Mouse (Mus musculus) heart, adult 2 months (tissue): Measurements from ENCODE around the gene Casp7. TPM values are rescaled to one million over a fixed set of nuclear protein-coding genes. Genes with fewer than 3 reads are reported as not detected.

Experiments
- DNase-seq, 2 experiments: peaks; one replicate each; pipeline ENCODE4 v3.0.0; 2021
- H3K27ac ChIP-seq: fragments of 200-600 bp; 2 replicates; pipeline ENCODE4 v1.8.1; 2022
- H3K27me3 ChIP-seq: fragments of 200-500 bp; 2 replicates; pipeline ENCODE4 v1.6.1; 2012; ENCODE audit warnings: mild to moderate bottlenecking, low read length, inconsistent platforms, mixed read lengths; ENCODE audit not compliant: control insufficient read depth, insufficient read depth
- H3K36me3 ChIP-seq: fragments of 200-500 bp; 2 replicates; pipeline ENCODE4 v1.6.1; 2012; ENCODE audit warnings: low read length, inconsistent platforms; ENCODE audit not compliant: control insufficient read depth, insufficient read depth
- H3K4me1 ChIP-seq: fragments of 200-500 bp; 2 replicates; pipeline ENCODE4 v1.6.1; 2011; ENCODE audit warnings: low read length; ENCODE audit not compliant: control insufficient read depth, insufficient read depth
- H3K4me3 ChIP-seq: fragments of 200-600 bp; 2 replicates; pipeline ENCODE4 v1.8.1; 2022
- H3K79me2 ChIP-seq: fragments of 200-500 bp; replicated peaks from 2 replicates; pipeline ENCODE4 v1.6.1; 2012; ENCODE audit warnings: mild to moderate bottlenecking, inconsistent platforms, low read length, moderate library complexity, mixed read lengths; ENCODE audit not compliant: control insufficient read depth, insufficient read depth
- H3K9ac ChIP-seq: fragments of 200-500 bp; 2 replicates; pipeline ENCODE4 v1.6.1; 2012; ENCODE audit warnings: low read depth, mild to moderate bottlenecking, control low read depth, inconsistent platforms, low read length, mixed read lengths
- CTCF ChIP-seq: fragments of 200-600 bp; IDR thresholded peaks from 2 replicates; pipeline ENCODE4 v1.8.1; 2022; ENCODE audit warnings: antibody characterized with exemption, mild to moderate bottlenecking, moderate library complexity
- EP300 ChIP-seq: fragments of 200-500 bp; IDR thresholded peaks from 2 replicates; pipeline ENCODE4 v1.6.1; 2011; ENCODE audit warnings: low read depth, low read length, control low read depth; ENCODE audit not compliant: insufficient read depth
- POLR2A ChIP-seq: fragments of 200-500 bp; IDR thresholded peaks from 2 replicates; pipeline ENCODE4 v1.6.1; 2011; ENCODE audit warnings: mild to moderate bottlenecking, low read depth, low read length, control low read depth; ENCODE audit not compliant: insufficient read depth
- WGBS: fragments of 180-500 bp; shearing (Covaris S2); methylation state at CpG from one replicate; pipeline ENCODE4 v1.1.7; 2018; 5-methylcytosine and 5-hydroxymethylcytosine counted together
- intact Hi-C: fragments of 180-260 bp; cut with DNase I; formaldehyde crosslinking; loops from one replicate; pipeline ENCODE4 v1.15.1; 2025
- polyA plus RNA-seq: library from polyadenylated mRNA; depleted of rRNA; stranded (reverse); fragments of >200 nt; gene quantifications from 2 replicates; pipeline ENCODE4 v1.2.3, GENCODE M21; 2012
- total RNA-seq, 2 experiments: library from RNA; stranded (reverse); gene quantifications; 2 replicates each; pipeline ENCODE4 v1.2.3; 2021

Gene Casp7
- total and polyA plus RNA-seq, 3 experiments: 9.2 to 12.5 (median 11.7) TPM

DNA sequence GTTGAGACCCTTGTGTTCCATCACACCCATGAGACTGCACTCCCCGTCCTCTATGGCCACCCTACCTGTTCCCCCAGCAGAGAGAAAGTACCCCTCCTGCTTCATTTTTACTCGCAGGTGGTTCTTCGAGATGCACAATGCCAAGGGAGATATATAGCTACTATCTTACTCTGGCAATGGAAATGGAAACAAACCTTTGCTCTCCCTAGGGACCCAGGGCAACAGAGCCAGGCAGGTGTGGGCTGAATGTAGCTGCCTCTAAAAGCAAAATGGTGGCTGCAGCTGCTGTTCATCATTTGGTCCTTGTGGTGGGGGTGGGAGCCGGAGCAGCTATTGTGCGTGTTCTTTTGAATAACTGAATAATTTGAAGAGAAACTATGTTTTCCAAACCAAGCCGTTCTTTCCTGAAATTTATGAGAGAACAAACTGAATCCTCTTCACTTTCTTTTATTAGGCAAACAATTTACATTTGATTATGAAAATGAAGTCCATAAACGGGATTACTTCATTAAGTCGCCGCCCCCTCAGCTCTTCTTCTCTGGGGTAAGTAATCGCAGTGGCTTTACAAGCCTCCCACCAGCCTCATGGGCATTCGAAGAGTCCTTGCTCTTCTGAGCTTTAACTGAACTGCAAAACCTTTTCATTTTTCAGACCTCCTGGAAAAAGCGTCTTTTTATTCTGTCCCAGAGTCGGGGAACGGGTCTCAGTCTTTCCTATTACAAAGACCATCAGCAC, 73.5 kb downstream of the Casp7 start:
- no peak overlapping the region for H3K27ac ChIP-seq
- no peak for DNase-seq
- peaks cover 1% of the 10 kb centered on the region; the same call in 1 of the 2 replicates for H3K4me1 ChIP-seq
- no peak for TF ChIP-seq POLR2A
- TF ChIP-seq EP300: no peak
- no peak overlapping the region for H3K9ac ChIP-seq
- H3K27me3 ChIP-seq: no peaks in the 10 kb centered on the region
- H3K4me3 ChIP-seq: no peak overlapping the region
- WGBS: 80% methylated on average over 14 of the region's 14 CpGs
- intact Hi-C loops: no loop called here
- no peaks in the 10 kb centered on the region for H3K36me3 ChIP-seq
- no peaks in the 10 kb centered on the region for H3K79me2 ChIP-seq

- WGBS: 87% methylated on average over 10 of the region's 10 CpGs
- intact Hi-C loops: no loop called here
These were observed 75.0 kb downstream of the Casp7 start for GRCm38 (mm10) chr19:56471934-56472333.

GRCm38 (mm10) chr19:56474869-56475550, 78.1 kb downstream of the Casp7 start:
- Histone ChIP-seq H3K27ac (no peak overlapping the region), H3K4me3 (no peak overlapping the region), H3K79me2 (no peaks in the 10 kb centered on the region), H3K27me3 (no peaks in the 10 kb centered on the region), H3K9ac (no peak overlapping the region), H3K4me1 (peaks cover 1% of the 10 kb centered on the region; the same call in 1 of the 2 replicates), H3K36me3 (no peaks in the 10 kb centered on the region)
- 36% methylated on average over 19 of the region's 19 CpGs for WGBS
- TF ChIP-seq POLR2A (no peak), EP300 (no peak), CTCF (no peak)
- DNase-seq: no peak
- intact Hi-C loops: no loop called here

More at GRCm38 (mm10) chr19:56471934-56472333, 75.0 kb downstream of the Casp7 start:
- no peak for TF ChIP-seq EP300
- no peak for TF ChIP-seq POLR2A
- no peak for TF ChIP-seq CTCF
- Histone ChIP-seq H3K4me3 (no peak overlapping the region), H3K27ac (no peak overlapping the region), H3K79me2 (no peaks in the 10 kb centered on the region), H3K4me1 (peaks cover 1% of the 10 kb centered on the region; the same call in 1 of the 2 replicates), H3K9ac (no peak overlapping the region), H3K36me3 (no peaks in the 10 kb centered on the region), H3K27me3 (no peaks in the 10 kb centered on the region)
- no peak for DNase-seq

- no peak for DNase-seq
- Histone ChIP-seq H3K4me1 (peaks cover 1% of the 10 kb centered on the region; the same call in 1 of the 2 replicates), H3K4me3 (no peak overlapping the region), H3K27me3 (no peaks in the 10 kb centered on the region), H3K79me2 (no peaks in the 10 kb centered on the region), H3K27ac (no peak overlapping the region), H3K9ac (no peak overlapping the region), H3K36me3 (no peaks in the 10 kb centered on the region)
- intact Hi-C loops: no loop called here
- TF ChIP-seq CTCF (no peak), POLR2A (no peak), EP300 (no peak)
- 60% methylated on average over 2 of the region's 2 CpGs for WGBS
These were observed 79.6 kb downstream of the Casp7 start for GRCm38 (mm10) chr19:56476546-56476945.

GRCm38 (mm10) chr19:56477253-56477652, 80.3 kb downstream of the Casp7 start:
- H3K36me3 ChIP-seq: no peaks in the 10 kb centered on the region
- H3K9ac ChIP-seq: no peak overlapping the region
- WGBS: 81% methylated on average over 5 of the region's 5 CpGs
- DNase-seq: no peak
- no peaks in the 10 kb centered on the region for H3K79me2 ChIP-seq
- intact Hi-C loops: no loop called here
- no peaks in the 10 kb centered on the region for H3K27me3 ChIP-seq
- TF ChIP-seq EP300 (no peak), CTCF (no peak), POLR2A (no peak)
- H3K4me3 ChIP-seq: no peak overlapping the region
- H3K27ac ChIP-seq: no peak overlapping the region
- H3K4me1 ChIP-seq: peaks cover 1% of the 10 kb centered on the region; the same call in 1 of the 2 replicates

DNA sequence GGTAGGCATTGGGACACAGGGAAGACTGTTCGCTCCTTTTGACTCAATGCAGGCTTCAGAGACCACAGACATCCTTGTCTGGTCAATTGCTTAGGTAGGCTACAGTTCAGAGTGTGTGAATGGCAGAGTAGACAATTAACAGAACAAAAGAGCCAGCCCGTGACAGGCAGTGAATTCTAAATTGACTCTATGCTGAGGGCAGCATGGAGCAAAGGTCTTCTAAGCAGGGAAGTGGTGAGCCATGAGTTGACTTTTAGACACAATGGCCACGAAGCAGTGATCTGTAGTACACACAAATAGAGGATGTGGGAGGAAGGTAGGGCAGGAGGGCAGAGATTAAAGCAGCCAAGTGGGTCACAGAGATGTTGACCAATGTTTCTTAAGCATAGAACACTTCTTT, 80.9 kb downstream of the Casp7 start:
- Histone ChIP-seq H3K4me1 (peaks cover 1% of the 10 kb centered on the region; the same call in 1 of the 2 replicates), H3K4me3 (no peak overlapping the region), H3K36me3 (no peaks in the 10 kb centered on the region), H3K27ac (no peak overlapping the region), H3K9ac (no peak overlapping the region), H3K27me3 (no peaks in the 10 kb centered on the region), H3K79me2 (no peaks in the 10 kb centered on the region)
- 55% methylated on average over 3 of the region's 3 CpGs for WGBS
- TF ChIP-seq CTCF: no peak
- no peak for TF ChIP-seq EP300
- TF ChIP-seq POLR2A: no peak
- intact Hi-C loops: no loop called here
- DNase-seq: no peak
